Mouse (Mus musculus) heart, postnatal 25 days (tissue): ENCODE measurements at regions not wholly inside any gene's neighbourhood (a gene's known extent, or its start where the extent isn't known, plus 50 kb on each side); places are given as distances from the start of the nearest gene placed in this dataset.

Source experiments
- DNase-seq: peaks from one replicate; pipeline ENCODE4 v3.0.0; 2022; ENCODE audit warnings: low spot score
- intact Hi-C: fragments of 180-260 bp; cut with DNase I; formaldehyde crosslinking; loops from one replicate; pipeline ENCODE4 v1.15.1; 2025

DNA sequence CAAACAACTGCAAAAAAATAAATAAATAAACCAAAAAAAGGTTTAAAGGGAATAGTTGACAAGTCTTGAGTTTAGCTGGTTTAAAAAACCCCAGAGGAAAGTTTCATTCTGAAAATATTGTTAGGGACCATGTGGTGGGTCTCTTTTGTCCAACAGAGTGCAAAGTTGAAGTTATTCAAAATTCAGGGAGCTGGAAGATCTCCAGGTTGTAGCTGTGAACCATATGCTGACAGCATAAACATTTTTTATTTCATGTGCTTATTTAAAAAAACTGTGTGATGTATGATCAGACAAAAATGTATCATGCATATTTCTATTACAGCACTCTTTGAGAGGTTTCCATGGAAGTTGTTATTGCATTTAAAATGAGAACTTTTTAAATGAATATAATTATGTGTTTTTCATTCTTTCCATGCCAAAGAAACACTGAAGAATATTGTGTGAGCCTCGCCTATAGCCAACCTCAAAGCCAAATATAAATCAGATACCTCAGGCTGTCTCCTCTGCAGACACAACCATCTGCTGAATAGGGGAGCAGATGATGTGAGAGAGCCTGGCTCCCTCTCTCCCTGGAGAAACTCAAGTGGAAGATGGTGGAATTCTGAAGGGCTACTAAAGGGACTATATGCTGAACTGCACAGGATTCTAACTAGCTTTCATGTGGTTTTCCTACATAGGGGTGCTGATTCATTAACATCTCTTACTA lies 413.4 kb upstream of the Impad1 start:
- intact Hi-C loops = no loop called here
- no peak for DNase-seq

DNA sequence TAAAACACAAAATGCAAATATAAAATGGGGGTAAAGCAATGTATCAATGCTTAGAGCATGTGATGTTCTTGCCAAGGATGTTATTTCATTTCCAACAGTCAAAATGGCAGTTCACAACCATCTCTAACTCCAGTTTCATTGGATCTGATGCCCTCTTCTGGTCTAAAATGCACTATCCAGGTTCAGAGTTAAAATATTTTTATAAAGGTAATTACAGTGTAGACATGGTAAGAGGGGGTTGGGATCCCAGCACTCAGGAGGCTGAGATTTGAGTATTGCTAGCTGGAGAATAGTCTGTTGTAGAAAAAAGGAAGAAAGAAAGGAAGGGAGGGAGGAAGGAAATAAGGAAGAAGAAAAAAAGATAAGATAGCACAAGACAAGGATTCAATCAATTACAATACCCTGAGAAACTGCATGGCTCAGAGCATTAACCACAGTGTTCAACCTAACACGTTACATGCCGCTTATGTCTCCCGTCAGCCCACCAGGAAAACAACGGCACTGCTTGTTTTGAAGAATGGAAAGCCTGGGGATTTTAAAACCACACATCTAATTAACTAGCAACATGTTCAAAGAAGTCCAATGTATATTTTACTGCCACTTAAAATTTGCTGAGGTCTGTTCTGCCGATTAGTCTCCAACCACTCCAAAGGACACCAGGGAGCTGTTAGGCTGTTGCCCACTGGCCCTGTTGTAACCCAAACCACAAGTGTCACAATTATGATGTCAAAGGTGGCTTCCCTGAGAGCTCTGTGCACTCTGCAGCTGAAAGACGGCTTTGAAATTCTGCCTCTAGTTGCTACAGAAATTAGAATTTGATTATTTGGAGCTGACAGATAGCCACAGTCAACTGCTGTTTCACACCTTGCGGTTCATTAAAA lies 412.4 kb upstream of the Impad1 start:
- DNase-seq = no peak
- intact Hi-C loops = no loop called here

DNA sequence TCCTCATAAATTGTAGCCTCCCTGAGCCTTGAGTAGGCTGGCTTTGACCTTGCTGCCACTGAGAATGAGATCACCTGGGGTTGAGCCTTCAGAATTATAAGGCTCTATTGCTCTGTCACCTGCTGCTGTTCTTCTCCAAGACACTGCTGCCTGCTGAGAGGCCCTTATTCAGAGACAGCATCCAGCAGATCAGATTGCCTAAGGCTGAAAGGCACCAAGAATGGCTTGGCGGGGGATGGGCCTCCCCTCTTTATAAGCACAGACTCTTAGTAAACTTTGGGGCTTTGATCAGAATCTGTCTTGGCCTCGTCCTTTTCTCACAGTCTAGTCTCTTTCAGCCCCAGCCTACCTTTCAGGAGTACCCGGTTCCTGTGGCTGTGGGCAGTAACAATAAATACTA lies 401.1 kb upstream of the Impad1 start:
- intact Hi-C loops = no loop called here
- DNase-seq = no peak

DNA sequence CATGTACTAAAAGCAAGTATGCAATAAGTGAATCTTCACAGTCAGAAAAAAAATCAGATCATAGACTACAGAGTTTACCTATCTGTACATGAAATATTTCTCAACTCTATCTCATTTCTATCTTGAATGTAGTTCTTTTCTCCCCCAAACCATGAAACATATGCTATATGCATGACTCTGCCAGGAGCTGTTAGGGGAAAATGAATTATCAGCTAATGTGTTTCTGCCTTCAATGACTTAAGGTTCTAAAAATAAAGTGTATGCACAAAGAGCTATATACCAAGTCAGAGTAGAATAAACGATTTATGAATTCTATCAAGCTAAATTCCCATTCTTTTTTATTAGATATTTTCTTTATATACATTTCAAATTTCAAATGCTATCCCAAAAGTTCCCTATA lies 388.4 kb upstream of the Impad1 start:
- intact Hi-C loops = no loop called here
- no peak for DNase-seq

DNA sequence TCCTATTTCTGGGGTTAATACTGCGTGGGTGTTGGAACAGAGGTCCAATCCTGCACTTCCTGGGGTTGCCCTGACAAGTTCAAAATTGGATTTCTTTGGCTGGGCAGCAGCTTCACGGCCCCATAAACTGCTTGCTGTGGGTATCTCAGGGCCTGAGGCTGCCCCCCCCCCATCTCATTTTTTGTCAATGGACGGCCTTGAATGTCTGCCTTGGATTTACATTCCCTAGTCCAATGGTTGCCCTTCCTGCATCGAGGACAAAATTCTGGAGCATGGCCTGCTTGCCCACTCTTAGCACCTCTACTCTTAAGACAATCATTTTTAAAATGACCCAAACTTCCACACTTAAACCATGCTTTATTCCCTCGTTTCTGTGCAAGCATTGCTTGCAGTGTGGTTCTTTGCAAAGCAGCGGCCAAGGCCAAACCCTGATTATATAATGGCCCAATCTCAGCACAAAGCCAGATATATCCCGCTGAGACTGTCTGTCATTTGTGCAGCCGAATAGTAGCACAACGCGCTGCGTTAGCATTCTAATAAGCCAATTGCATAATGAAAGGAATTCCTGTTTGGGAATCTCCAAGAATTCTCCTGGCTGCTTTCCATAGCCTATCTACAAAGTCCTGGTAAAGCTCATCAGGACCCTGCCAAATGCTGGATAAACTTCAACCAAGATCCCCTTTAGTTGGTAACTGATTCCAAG lies 386.0 kb upstream of the Impad1 start:
- intact Hi-C loops = no loop called here
- peak; percentile 14 for DNase-seq

DNA sequence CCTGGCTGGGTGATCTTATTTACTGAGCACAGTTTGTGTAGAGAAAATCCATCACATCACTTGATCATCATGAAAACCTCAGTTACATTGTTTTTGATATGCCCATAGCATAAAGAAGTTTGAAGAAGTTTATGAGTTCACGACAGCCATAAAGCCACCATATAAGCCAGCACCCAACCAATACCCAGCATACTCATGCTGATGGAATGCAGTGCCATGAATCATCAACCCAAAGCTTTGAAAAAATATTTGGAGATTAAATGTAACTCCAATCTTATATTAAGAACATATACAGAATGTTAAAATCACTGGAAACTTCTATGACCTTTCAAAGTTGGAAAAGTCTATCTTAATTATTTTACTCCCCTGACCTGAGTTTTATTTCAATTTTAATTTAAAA lies 372.1 kb upstream of the Impad1 start:
- intact Hi-C loops = no loop called here
- no peak for DNase-seq

DNA sequence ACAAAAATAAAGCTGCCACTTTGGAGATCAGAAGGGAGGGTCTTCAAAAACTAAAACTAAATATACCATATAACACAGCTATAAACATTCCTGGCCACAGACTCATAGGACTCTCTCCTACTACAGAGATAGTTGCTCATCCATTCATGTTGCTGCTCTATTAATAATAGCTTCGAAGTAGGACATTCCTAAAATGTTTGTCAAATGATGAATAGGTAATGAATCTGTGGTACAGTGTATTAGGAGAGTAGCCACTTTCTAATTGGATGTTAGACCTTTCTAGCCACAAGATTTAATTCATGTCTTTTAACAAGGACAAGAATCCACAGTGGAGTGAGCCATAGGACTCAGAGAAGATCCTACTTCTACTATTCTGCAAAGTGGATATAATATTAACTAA lies 367.8 kb upstream of the Impad1 start:
- no peak for DNase-seq
- intact Hi-C loops = no loop called here

DNA sequence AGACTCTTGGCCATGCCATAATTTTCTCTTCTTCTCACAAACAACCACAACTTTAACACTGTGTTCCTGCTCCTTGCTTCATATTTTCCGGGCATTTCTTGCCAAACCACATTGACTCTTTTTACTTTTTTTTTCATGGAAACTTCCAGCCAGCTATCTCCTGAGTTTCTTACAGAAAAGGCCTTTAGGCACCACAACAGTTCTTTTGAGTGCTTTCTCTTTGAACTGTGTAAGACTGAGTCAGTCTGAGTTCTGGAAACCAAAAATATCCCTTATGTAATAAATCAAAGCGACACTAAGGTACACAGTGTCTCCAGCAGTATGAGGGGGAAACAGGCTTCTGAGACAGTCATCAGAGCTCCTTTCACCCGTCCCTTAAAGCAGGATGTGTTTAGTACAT lies 337.6 kb upstream of the Impad1 start:
- intact Hi-C loops = no loop called here
- no peak for DNase-seq

DNA sequence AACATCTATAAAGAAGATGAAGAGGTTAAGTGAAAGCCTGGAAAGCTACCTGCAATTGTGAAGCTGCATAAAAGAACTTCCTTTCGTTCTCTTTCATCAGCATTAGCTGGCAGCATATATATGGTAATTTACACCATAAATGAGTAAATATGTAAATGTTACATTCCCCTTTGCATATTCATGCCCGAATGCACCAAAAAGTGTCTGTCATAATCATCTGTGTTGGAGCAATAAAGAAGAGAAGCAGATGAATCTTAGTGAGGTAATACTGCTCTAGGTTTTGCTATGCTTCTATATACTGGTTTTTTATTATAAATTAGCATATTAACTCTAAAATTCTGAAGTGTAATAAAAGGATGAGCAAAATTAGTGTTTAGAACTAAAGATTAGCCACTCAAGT lies 332.9 kb upstream of the Impad1 start:
- intact Hi-C loops = no loop called here
- no peak for DNase-seq

DNA sequence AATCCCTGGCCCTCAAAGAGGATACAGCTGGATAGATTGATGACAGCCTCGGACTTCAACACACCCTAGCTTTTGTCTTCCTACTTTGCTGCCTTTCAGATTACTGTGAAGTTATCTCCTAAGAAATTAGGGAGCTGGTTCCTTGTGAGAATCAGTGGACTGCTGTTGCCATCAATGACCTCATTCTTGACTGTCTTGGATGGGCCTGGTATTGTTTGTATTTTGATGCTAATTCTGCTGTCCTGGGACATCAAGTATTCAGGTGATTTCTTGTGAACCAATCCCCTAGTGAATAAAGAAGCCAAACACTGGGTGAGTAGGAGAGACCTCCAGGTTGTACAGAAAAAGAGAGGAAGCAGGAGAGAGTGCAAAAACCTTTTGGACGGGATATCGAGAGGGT lies 305.3 kb upstream of the Impad1 start:
- intact Hi-C loops = no loop called here
- no peak for DNase-seq

DNA sequence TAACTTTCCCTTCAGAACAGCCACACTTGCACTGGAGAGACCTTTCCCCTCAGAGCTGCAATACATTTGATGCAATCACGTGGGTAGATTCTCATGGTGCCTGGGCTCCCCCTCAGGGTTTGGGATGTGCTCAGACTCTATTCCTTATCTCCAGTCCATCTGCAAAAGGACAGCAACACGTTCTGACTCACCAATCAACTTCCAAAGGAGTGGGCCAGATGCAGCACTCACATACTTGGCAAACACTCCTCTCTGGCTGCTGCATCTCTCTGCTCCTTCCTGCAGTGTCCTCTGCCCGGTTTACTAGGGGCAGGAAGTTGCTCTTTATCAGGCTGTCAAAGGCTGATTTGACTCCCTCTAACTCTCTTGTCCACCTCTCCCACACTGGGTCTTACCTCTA lies 285.6 kb upstream of the Impad1 start:
- DNase-seq = no peak
- intact Hi-C loops = no loop called here

DNA sequence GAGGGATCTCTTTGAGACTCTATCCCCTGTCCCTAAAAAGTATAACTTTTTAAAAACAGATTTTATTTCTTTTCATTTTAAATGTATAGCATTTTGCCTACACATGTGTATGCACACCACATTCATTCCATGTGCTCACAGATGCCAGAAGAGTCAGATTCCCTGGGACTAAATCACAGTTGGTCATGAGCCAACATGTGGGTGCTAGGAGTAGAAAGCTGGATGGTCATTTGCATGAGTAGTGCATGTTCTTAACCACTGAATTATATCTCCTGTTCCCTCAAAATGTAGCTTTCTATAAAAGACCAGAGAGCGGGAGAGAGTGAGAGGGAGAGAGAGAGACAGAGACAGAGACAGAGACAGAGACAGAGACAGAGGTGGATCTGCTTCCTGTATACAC lies 281.6 kb upstream of the Impad1 start:
- DNase-seq = no peak
- intact Hi-C loops = no loop called here

DNA sequence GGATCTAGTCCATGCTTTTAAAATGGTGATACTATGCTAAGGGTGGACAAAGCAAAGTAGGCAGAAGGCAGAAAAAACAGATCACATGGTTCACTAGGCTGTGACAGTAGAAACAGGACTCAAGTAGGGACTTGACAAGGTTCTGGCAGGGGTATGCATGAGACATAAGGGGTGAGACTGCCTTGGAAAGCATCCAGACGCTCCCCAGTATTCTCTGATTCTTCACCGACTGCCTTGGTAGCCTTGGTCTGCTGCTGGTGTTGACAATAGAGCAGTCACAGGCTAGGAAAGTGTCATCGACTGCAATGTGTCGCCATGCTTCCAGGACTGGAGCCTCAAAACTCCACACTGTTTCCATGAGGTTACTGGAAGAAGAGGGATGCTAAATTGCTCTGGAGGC lies 278.1 kb upstream of the Impad1 start:
- DNase-seq = no peak
- intact Hi-C loops = no loop called here

DNA sequence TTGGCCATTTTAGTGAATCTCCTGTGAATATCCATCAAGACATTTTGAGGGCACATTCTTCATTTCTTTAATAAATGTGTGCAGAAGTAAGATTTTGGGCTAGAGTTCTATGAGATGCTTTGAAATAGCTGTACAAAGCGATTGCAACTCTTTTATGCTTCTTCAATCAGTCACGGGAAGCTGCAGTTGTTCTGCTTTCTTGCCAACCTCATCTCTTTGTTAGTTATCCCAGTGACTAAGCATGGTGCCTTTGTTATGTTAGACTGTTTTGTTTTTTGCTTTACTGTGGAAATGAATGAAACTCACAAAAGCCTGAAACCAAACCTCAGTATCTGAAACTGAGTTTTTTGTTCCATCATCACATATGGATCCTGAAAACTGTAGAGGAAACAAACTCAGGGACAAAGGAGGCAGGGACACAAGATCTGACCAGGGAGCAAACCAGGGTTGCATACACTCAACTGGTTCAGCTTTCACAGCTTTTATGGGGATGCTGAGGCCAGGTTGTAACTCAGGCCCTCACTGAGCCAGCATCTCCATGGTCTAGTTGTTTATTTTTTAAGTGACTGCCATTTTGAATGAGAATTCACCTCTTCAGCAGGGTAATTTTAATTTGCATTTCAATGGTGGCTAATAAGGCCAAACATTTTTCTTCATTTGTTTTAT lies 266.3 kb upstream of the Impad1 start:
- no peak for DNase-seq
- intact Hi-C loops = no loop called here

DNA sequence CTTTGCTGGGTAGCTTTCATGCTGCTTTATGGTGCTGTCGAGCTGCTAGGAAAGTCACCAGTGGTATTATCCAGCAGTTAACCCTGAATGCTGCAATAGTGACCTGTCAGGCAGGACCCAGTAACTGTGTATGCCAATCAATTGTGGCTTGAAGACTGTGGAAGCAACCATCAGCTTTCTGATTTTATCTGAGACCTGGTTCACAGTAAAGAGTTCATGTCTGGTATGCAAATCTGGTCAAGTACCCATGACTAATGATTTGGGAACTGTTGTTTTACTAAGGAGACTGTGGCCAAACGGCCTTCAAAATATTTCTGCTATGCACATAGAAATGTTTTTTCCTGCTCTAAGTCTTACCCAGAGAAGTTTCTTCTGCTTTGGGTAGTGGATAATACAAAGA lies 236.8 kb upstream of the Impad1 start:
- intact Hi-C loops = no loop called here
- DNase-seq = no peak

DNA sequence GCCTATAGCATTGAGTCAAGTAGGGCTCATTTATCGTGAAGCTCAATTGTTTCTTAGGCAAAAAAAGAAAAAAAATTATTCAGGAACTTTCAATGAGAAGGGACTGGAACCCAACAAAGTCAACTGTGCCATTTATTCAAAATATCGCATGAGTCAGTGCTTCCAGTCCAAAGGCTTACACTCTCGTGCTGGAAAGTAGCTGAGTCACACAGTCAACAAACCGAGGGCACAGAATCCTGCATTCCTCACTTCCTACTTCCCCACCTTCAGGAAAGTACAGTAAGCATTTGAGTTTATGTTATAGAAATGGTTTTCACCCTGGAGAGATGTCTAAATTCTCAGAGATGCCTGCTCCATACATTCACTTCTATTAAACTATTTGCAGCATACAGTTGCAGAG lies 194.3 kb upstream of the Impad1 start:
- intact Hi-C loops = no loop called here
- DNase-seq = no peak

DNA sequence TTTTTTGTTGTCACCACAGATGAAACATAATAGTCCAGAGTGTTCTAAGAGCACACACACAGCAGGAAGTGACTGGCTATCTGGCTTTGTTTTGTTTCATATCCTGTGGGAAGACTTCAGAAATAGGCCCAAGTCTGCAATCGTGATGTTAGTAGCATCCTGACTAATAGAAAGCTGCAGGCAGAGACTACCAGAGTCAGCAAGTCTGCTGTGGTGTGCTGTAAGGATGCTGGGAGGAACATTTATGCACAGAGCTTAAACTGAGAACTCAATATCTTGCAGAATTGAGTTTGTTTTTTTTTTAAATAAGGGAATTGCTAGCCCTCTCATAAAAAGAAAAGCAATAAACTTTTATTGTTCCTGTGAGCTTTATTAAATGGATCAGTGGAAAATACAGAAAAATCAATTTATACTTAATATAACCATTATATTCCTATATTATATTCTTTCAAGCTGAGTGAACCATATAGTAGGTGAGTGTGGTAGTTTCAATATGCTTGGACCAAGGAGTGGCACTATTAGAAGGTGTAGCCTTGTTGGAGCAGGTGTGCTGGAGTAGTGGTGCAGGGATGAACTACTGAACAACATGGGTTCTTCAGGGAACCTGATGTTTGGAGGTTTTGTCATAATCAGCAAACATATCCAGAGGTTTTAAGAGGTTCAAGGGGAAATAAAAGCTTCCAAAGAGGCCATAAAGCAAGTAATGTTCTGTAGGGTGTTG lies 190.5 kb upstream of the Impad1 start:
- DNase-seq = no peak
- intact Hi-C loops = no loop called here

DNA sequence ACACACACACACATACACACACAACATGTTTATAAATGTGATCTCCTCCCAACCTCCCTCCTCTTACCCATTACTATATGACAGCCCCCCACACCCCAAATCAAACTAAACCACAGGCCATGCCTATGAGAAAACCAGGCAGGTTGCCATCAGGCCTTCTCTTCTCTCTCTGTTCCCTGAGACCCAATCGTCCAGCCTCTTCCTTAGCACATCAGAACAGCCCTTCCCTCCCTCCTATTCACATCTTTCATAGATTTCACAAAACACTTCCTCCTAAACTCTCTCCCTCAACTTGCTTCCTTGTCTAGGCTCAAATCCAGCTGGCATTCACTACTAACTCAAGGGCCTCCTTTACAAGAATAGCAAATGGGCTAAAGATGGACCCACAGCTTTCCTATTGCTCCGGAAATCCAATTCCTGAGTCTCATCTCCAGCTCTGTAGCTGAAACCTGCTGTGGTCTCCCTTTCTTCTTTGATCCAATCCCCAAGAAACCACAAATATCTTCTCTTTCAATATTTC lies 178.7 kb upstream of the Impad1 start:
- intact Hi-C loops = no loop called here
- DNase-seq = no peak

DNA sequence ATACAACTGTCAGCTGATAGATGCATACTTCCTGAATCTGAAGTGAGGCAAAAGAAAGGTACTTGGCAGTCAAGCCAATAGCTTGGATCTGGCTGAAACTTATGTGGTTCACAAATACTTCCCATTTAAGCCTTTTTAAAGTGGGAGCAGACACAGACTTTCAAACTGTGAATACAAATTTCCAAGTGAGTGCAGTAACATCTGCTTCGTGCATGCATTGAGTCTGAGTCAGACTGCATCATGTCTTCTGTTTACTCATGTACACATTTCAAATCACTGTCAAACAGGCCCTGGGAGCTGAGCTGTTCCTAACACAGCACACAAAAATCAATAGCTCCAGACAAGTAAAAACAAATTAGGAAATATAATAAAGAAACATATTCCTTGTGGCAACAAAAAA lies 155.8 kb upstream of the Impad1 start:
- intact Hi-C loops = no loop called here
- no peak for DNase-seq

DNA sequence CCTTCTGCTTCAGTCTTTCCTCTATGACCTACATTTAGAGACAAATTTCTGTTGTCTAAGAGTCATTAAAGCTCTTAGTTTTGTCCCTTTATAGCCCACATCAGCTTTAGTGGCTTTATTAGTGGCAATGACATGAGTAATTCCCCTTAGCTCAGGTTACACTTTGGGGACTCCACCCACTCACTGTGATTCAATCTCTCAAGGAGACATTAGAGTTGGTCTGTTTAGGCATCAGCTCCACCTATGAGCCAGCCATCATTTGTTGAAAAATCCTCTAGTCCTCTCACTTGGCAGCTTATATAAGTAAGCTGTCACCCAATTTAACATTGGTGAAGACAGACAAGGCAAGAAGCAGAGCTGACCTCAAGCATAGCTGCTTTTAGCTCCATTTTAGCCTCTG lies 151.3 kb upstream of the Impad1 start:
- no peak for DNase-seq
- intact Hi-C loops = no loop called here
